Mouse (Mus musculus) embryonic fibroblast, embryonic 13.5 days (primary cell): Measurements from ENCODE around the gene N4bp2l2.

Source experiments
- CTCF ChIP-seq: IDR thresholded peaks from 2 replicates; pipeline ENCODE4 v1.5.1; 2011; ENCODE audit warnings: mild to moderate bottlenecking, control low read depth, low read length, moderate library complexity, borderline replicate concordance; ENCODE audit not compliant: insufficient read depth
- POLR2A ChIP-seq: IDR thresholded peaks from 2 replicates; pipeline ENCODE4 v1.6.1; 2011; ENCODE audit warnings: low read depth, mild to moderate bottlenecking, control low read depth, low read length, moderate library complexity

GRCm38 (mm10) chr5:150561783-150562182 is 104.2 kb downstream of the N4bp2l2 start:
- TF ChIP-seq CTCF (no peak), POLR2A (no peak)
